Mouse (Mus musculus): ENCODE data around the gene Gm7876.
"Not testable (repeated sequence)": the region's sequence is repeated elsewhere in the genome, so short reads cannot be mapped to it uniquely, and the experiment has no call there.

Gene Gm7876

DNA sequence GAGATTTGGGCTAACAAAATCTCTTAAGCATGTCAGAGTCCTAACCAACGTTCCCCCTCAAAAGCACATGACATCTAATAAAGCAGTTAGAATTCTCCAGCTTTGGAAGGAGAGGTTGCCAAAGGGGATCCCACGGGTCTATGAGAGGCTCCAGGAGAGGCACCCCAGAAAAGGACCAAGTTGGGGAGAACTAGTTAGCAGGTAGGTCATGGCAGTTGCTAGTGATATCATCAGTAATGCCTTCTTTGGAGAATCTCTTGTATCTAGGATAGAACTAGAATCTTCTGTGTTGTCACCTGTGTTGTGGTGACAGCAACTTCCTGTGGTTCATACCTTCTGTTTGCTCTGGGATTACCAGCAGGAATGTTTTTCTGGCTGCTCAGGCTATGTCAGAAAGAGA is at the start of gene Gm7876:
Gene Gm7876, plus strand, starts transcription at position 301 of the 400 bp plus-strand sequence.
- not testable (repeated sequence) for DNase-seq

DNA sequence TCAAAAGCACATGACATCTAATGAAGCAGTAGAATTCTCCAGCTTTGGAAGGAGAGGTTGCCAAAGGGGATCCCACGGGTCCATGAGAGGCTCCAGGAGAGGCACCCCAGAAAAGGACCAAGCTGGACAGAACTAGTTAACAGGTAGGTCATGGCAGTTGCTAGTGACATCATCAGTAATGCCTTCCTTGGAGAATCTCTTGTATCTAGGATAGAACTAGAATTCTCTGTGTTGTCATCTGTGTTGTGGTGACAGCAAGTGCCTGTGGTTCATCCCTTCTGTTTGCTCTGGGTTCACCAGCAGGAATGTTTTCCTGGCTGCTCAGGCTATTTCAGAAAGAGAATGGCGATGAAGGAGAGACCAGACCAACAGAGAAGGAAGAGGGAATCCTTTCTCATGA is 45.1 kb upstream of the Gm7876 start, which contains the start of gene Gm3239:
Gene Gm3239, plus strand, starts transcription at position 301 of the 400 bp plus-strand sequence.
- not testable (repeated sequence) for DNase-seq

DNA sequence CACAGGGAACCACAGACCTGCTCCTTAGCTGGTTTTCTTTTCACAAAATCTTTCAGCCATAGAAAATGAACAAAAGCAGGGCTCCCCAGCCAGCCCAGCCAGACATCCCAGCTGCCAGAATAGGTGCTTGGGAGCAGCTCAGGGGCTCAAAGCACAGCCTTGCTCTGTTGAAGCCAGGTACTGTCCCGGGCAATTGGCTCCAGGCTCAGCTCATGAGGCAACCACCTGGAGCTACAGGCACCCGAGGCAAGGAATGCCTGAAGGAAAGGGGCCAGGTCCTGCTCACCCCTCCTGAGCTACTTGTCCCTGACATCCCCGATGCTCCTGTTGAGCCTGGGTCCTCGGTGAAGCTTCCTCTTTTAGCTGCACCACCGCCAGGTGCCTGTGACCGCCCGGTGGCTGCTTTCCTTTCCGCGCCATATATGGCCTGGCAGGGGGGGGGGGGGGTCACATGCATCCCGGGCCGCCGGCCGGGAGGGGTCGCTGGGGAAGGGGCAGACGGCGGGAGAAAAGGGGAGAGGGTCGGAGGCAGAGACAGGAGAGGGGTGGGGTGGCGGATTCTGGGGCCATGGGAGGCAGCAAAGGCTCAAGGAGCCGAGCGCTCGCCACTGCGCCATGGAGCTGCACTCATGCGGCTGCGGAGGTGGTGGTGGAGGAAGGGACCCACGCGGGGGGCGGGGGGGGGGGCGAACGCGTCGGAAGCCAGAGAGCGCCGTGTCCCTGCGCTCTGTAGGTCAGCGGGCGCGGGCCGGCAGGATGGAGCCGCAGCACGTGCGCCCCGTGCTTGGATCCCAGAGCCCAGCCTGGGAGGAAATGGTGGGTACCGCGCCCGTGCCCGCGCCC is 17.2 kb downstream of the Gm7876 start, which contains the start of gene Gm3252:
Gene Gm3252, plus strand, starts transcription at position 738 of the 843 bp plus-strand sequence.
- DNase-seq, result not testable (repeated sequence)
